Mouse (Mus musculus): ENCODE results near the gene Atp10b. TPM values are rescaled to one million over a fixed set of nuclear protein-coding genes. Genes with fewer than 3 reads are reported as not detected.

Atp10b gene
- polyA plus RNA-seq, 1 experiment from 2014 or later = 1.0 TPM

DNA sequence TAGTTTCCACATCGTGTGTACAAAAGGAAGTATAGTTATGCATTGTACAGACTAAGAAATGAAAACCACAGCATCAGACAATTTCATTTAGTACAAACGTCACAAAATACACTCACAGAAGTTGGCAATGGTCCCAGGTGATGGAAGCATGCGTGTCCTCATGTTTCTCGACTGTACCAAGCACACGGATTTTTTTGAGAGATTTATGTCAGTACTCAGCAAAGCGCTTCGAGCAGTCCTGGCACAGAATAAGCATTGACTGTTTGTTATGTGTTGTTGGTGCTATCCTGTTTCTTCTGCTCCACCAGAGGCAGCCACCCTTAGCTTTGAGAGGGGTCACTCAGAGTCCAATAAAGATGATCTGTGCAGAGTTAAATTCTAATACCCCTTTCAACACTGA lies 108.1 kb downstream of the Atp10b start:
- 78% methylated on average over 7 of the region's 7 CpGs for WGBS
- Histone ChIP-seq H3K27ac (no peak overlapping the region), H3K9ac (no peak overlapping the region), H3K9me3 (no peaks in the 10 kb centered on the region), H3K27me3 (no peaks in the 10 kb centered on the region), H3K4me1 (no peaks in the 10 kb centered on the region), H3K4me2 (replicated peaks) (no peak overlapping the region), H3K36me3 (no peaks in the 10 kb centered on the region), H3K4me3 (no peak overlapping the region)
- ATAC-seq (ENCODE audit: insufficient number of reproducible peaks, insufficient read depth, low FRiP score, low TSS enrichment) = no peak

DNA sequence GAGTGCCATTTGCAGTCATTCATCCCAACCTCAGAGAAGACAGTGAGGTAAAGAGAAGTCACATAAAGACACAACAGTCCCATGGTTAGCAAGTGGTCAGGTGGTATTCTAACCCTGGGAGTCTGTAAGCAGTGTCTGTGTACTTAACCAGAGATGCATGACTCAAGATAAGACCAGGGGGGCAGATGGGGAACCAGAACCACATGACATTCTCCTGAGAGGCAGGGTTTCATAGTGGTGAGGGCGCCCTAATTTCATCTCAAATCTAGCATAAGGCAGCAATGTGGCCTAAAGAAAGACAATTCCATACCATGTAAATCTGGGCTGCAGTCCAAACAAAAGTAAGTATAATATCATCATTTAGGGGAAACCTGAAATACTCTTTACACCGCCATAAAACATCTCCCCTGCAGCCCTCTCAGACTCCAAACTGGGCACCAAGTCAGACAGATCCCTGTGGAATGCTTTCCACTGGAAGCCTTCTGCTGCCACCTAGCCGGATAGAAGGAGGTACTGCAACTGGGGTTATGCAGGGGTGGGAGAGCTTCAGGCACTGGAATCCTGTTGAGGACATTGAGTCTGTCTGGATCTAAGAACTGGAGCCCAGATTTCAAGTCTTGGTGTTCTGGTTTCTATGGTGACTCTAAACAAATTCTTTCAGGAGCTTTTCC lies 114.0 kb downstream of the Atp10b start:
- no peaks in the 10 kb centered on the region for H3K4me1 ChIP-seq
- H3K4me2 ChIP-seq (replicated peaks) = no peak overlapping the region
- 44% methylated on average over 3 of the region's 3 CpGs for WGBS
- ATAC-seq (ENCODE audit: insufficient number of reproducible peaks, insufficient read depth, low FRiP score, low TSS enrichment) = 0 out of 2 replicates have a peak, but pooled peaks have one; percentile 35
- H3K9ac ChIP-seq = no peak overlapping the region
- H3K9me3 ChIP-seq = no peaks in the 10 kb centered on the region
- H3K27ac ChIP-seq = no peak overlapping the region
- no peaks in the 10 kb centered on the region for H3K27me3 ChIP-seq
- H3K36me3 ChIP-seq = no peaks in the 10 kb centered on the region
- no peak overlapping the region for H3K4me3 ChIP-seq

DNA sequence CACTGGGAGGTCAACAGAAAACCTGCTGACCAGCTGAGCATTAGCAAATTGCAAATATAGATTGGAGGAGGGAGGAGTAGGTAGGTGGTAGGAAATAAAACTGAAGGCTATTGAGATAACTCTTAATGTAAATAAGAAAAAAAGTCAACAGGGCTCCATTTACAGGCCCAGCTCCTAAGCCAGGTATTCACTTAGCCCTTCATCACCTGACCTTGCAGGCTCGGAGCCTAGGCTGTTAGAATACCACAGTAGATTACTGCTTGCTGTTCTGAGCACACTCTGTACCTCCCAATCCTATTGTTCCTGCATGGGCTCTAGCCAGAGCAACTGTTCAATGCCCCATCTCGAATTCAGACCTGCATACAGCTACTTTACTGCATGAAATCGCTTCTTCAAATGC lies 117.8 kb downstream of the Atp10b start:
- no peak for ATAC-seq (ENCODE audit: insufficient number of reproducible peaks, insufficient read depth, low FRiP score, low TSS enrichment)
- no peaks in the 10 kb centered on the region for H3K36me3 ChIP-seq
- H3K4me1 ChIP-seq = no peaks in the 10 kb centered on the region
- H3K4me3 ChIP-seq = no peak overlapping the region
- H3K27ac ChIP-seq = no peak overlapping the region
- H3K4me2 ChIP-seq (replicated peaks) = no peak overlapping the region
- no peak overlapping the region for H3K9ac ChIP-seq
- H3K27me3 ChIP-seq = no peaks in the 10 kb centered on the region
- H3K9me3 ChIP-seq = no peaks in the 10 kb centered on the region
- WGBS = 81% methylated on average over 3 of the region's 3 CpGs

DNA sequence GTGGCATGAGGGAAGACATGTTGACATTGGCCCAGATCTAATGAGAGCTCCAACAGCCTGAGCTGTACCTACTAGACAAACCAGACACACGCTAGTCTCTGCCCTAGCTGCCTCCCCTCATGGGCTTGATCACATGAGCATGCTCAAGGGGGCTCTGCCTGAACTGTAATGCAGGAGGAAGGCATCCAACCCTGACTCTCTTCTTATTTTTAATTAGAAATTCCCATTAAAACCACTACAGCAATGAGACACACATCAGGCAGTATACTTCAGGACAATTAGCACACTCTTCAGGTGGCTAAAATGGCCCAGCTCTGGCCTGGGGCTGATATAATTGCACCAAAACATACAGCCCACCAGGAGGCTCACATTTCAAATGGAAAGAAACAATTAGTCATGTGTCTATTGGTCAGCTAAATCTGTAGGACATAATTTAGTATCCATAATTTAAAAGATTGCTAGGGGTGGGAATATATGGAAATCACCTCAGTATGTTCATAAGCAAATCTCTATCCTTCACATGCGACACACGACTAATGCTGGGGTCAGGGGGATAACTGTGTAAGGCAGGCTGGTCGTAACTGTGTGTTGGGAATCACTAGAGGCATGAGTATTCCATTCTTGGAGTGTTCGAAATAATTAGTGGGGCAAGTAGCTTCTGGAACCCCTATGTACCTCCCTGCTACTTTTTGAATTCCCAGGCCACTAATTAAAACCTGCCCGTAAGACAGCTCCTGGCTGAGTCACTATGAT lies 120.0 kb downstream of the Atp10b start:
- H3K4me2 ChIP-seq (replicated peaks) = no peak overlapping the region
- H3K27ac ChIP-seq = no peak overlapping the region
- ATAC-seq (ENCODE audit: insufficient number of reproducible peaks, insufficient read depth, low FRiP score, low TSS enrichment) = no peak
- H3K9me3 ChIP-seq = no peaks in the 10 kb centered on the region
- no peak overlapping the region for H3K4me3 ChIP-seq
- no peak overlapping the region for H3K9ac ChIP-seq
- no peaks in the 10 kb centered on the region for H3K36me3 ChIP-seq
- H3K27me3 ChIP-seq = no peaks in the 10 kb centered on the region
- H3K4me1 ChIP-seq = no peaks in the 10 kb centered on the region
- 63% methylated on average over 6 of the region's 6 CpGs for WGBS

DNA sequence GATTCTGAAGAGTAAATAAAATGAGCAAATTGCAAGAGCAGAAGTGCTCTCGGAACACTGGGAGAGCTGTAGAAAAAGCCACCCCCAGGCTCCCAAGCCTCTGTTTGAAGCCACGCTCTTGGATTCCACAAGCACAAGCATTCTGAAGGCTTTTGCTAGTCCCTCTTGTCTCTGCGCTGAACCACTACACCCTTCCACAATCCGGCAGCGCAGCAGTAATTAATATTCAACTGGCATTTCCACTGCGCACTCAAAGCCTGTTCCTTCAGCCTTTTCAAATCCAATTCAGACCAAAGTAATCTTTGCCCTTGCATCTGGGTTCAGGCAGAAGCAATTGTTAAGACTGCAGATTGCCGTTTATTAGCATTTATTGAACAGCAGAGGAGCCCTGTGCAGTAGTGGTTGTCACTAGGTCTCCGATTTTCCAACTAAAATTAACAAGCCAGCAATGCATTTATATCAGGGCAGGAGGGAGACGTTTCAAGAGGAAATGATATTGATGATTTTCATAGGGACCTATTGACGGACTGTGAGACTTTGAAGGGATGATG lies 120.7 kb downstream of the Atp10b start:
- Histone ChIP-seq H3K4me1 (no peaks in the 10 kb centered on the region), H3K36me3 (no peaks in the 10 kb centered on the region), H3K27ac (no peak overlapping the region), H3K27me3 (no peaks in the 10 kb centered on the region), H3K4me3 (no peak overlapping the region), H3K4me2 (replicated peaks) (no peak overlapping the region), H3K9ac (no peak overlapping the region), H3K9me3 (no peaks in the 10 kb centered on the region)
- 75% methylated on average over 10 of the region's 10 CpGs for WGBS
- ATAC-seq (ENCODE audit: insufficient number of reproducible peaks, insufficient read depth, low FRiP score, low TSS enrichment) = no peak

DNA sequence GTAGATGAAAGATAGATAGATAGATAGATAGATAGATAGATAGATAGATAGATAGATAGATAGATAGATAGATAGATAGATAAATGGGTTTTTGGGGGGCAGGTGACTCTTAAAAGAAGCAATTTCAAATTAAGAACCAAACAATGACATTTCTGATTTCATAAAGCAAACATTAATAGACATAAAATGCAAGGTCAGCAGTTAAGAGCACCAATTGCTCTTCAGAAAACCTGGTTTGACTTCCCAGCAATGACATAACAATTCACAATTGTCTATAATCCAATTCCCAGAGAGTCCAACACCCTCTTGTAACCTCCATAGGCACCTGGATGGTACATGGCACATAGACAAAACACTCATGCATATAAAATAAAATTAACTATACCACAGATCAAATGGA lies 124.2 kb downstream of the Atp10b start:
- Histone ChIP-seq H3K9me3 (no peaks in the 10 kb centered on the region), H3K36me3 (no peaks in the 10 kb centered on the region), H3K27ac (no peak overlapping the region), H3K4me3 (no peak overlapping the region), H3K27me3 (no peaks in the 10 kb centered on the region), H3K4me2 (replicated peaks) (no peak overlapping the region), H3K4me1 (no peaks in the 10 kb centered on the region), H3K9ac (no peak overlapping the region)
- no peak for ATAC-seq (ENCODE audit: insufficient number of reproducible peaks, insufficient read depth, low FRiP score, low TSS enrichment)

DNA sequence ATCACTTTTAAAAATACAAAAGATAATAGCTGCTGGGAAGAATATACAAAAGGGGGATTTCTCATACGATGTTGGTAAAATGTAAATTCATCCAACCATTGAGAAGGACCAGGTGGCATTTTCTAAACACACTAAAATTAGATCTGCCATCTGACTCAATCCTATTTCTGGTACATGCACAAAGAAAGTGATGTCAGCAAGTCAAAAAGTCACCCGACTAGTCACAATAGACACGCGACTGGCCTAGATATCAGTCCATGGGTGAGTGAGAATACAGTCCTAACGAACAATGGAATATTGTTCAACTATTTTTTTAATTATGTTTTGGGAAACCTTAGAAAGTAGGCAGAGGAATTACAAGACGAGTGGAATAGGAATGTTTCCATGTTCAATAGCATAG lies 147.9 kb downstream of the Atp10b start:
- Histone ChIP-seq H3K9me3 (no peaks in the 10 kb centered on the region), H3K27ac (no peak overlapping the region), H3K9ac (no peak overlapping the region), H3K4me2 (replicated peaks) (no peak overlapping the region), H3K36me3 (no peaks in the 10 kb centered on the region), H3K27me3 (no peaks in the 10 kb centered on the region), H3K4me3 (no peak overlapping the region), H3K4me1 (no peaks in the 10 kb centered on the region; the same call in 1 of the 2 replicates)
- WGBS = 85% methylated on average over 6 of the region's 6 CpGs
- ATAC-seq (ENCODE audit: insufficient number of reproducible peaks, insufficient read depth, low FRiP score, low TSS enrichment) = no peak

DNA sequence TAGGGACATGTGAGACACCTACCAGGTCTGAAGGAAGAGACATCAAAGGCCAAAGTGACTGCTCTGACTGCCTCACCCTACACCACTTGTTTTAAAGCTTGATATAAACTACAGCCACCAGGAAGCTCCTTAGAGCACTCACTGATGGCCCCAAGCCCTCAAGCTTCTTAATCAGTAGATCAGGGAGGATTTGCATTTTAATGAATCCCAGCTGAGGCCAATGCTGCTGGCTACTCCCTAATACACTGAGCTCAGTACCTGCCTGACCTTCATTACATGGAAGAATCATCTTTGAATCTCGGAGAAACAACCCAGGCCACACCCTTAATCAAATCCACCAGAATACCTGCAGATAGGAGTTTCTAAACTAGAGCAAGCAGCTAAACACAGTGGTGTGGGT lies 161.3 kb downstream of the Atp10b start:
- H3K9ac ChIP-seq = no peak overlapping the region
- H3K4me3 ChIP-seq = no peak overlapping the region
- H3K9me3 ChIP-seq = no peaks in the 10 kb centered on the region
- no peak overlapping the region for H3K27ac ChIP-seq
- no peak overlapping the region for H3K4me2 ChIP-seq (replicated peaks)
- 26% methylated on average over 1 of the region's 1 CpGs for WGBS
- H3K27me3 ChIP-seq = no peaks in the 10 kb centered on the region
- H3K36me3 ChIP-seq = no peaks in the 10 kb centered on the region
- no peak for ATAC-seq (ENCODE audit: insufficient number of reproducible peaks, insufficient read depth, low FRiP score, low TSS enrichment)
- no peaks in the 10 kb centered on the region for H3K4me1 ChIP-seq

Other genes starting within 250 kb of the Atp10b start
- 0.31 and 0.33 TPM in 2 replicates for gene Gm9972, start 114.1 kb upstream of the Atp10b start, polyA plus RNA-seq (2016; fragmentation: Nextera tagmentation; extraction: Ambion mirVana)

All from embryonic facial prominence, embryonic 12.5 days (tissue).